ENCODE assay signal across 20 mouse cellular contexts in genomic region chr9:61677603-61678002, GRCm38 (mm10).
DNase-seq lines count a peak whose midpoint lies in the region; ATAC-seq and TF ChIP-seq lines count a peak whose summit lies in the region.
"Had no signal": no experiment of that assay in that cellular context is flagged by ENCODE, and none has a peak within 500 bp of the region (broad histone marks: within the 10 kb centered on the region; RNA-seq: fewer than 3 reads in every experiment).

No protein-coding gene starts in this region.

- no peak overlapping the region for H3K4me2 ChIP-seq in forebrain, embryonic 13.5 days
- no peak overlapping the region for H3K4me2 ChIP-seq in forebrain, embryonic 14.5 days (ENCODE audit: low read length)
- H3K4me2 ChIP-seq in forebrain, embryonic 16.5 days (ENCODE audit: low read length), result no peak overlapping the region
- no peak overlapping the region for H3K4me2 ChIP-seq in forebrain, embryonic 12.5 days
- H3K4me2 ChIP-seq: embryonic facial prominence, embryonic 13.5 days; embryonic facial prominence, embryonic 15.5 days had no signal

- no peak for TF ChIP-seq RAD21 in MEL (IDR thresholded peaks at IDR 0.05; ENCODE audit: low read depth, low read length)

- ATAC-seq in forebrain, embryonic 13.5 days, result no peak
- no peak for ATAC-seq in forebrain, embryonic 14.5 days
- no peak for ATAC-seq in forebrain, embryonic 16.5 days
- ATAC-seq in forebrain, embryonic 12.5 days (ENCODE audit: low FRiP score), result no peak

- H3K36me3 ChIP-seq in forebrain, embryonic 13.5 days (ENCODE audit: poor library complexity, severe bottlenecking), result no peaks in the 10 kb centered on the region
- no peaks in the 10 kb centered on the region for H3K36me3 ChIP-seq in forebrain, embryonic 14.5 days (ENCODE audit: control insufficient read depth, insufficient read depth, low read length)
- H3K36me3 ChIP-seq in forebrain, embryonic 16.5 days (ENCODE audit: control insufficient read depth, insufficient read depth), result no peaks in the 10 kb centered on the region
- H3K36me3 ChIP-seq in forebrain, embryonic 12.5 days (replicated peaks), result no peaks in the 10 kb centered on the region
- H3K36me3 ChIP-seq in MEL (ENCODE audit: control insufficient read depth in 1 of 2, insufficient read depth in 2 of 2, low read length in 2 of 2), result peaks cover 0 to 36% of the 10 kb centered on the region in 2 experiments; a peak in 2 of 4 replicates
- H3K36me3 ChIP-seq: embryonic facial prominence, embryonic 13.5 days; embryonic facial prominence, embryonic 15.5 days had no signal

- H3K9ac ChIP-seq in forebrain, embryonic 13.5 days, result no peak overlapping the region
- H3K9ac ChIP-seq in forebrain, embryonic 14.5 days (ENCODE audit: low read length), result no peak overlapping the region
- no peak overlapping the region for H3K9ac ChIP-seq in forebrain, embryonic 16.5 days (replicated peaks; ENCODE audit: low read depth, low read length)
- H3K9ac ChIP-seq in forebrain, embryonic 12.5 days, result no peak overlapping the region
- H3K9ac ChIP-seq in MEL (ENCODE audit: control insufficient read depth, low read depth, low read length, poor library complexity, severe bottlenecking), result no peak overlapping the region; the same call in 1 of the 2 replicates
- H3K9ac ChIP-seq: embryonic facial prominence, embryonic 13.5 days; embryonic facial prominence, embryonic 15.5 days had no signal

- no peaks in the 10 kb centered on the region for H3K9me3 ChIP-seq in forebrain, embryonic 13.5 days (replicated peaks)
- no peaks in the 10 kb centered on the region for H3K9me3 ChIP-seq in forebrain, embryonic 14.5 days (replicated peaks; ENCODE audit: control insufficient read depth, low read length)
- no peaks in the 10 kb centered on the region for H3K9me3 ChIP-seq in forebrain, embryonic 16.5 days (ENCODE audit: control insufficient read depth, low read length)
- H3K9me3 ChIP-seq in forebrain, embryonic 12.5 days, result no peaks in the 10 kb centered on the region
- no peaks in the 10 kb centered on the region for H3K9me3 ChIP-seq in MEL (replicated peaks; ENCODE audit: insufficient read depth, low read length)
- H3K9me3 ChIP-seq: embryonic facial prominence, embryonic 13.5 days; embryonic facial prominence, embryonic 15.5 days had no signal

- DNase-seq in forebrain, embryonic 14.5 days (ENCODE audit: low spot score), result no peak
- DNase-seq in MEL (ENCODE audit: low read depth, low spot score) (peak; percentile 78), MEL-GATA-1-ER (ENCODE audit: extremely low read depth, low read depth) (peak; percentile 50)
- DNase-seq in urinary bladder, postnatal 25 days (ENCODE audit: low spot score), result no peak
- no peak for DNase-seq in left cerebral cortex, postnatal 14 days (ENCODE audit: low spot score in 2 of 2)
- DNase-seq: adrenal gland, adult 2 months; adrenal gland, postnatal 10 days; adrenal gland, postnatal 25 days; cerebellum, adult 11 months; cerebellum, adult 18-20 months; cerebellum, adult 8-10 months; cerebellum, adult 9-11 months; embryo, embryonic 11 days; gastrocnemius, adult 2 months had no signal

- H3K4me3 ChIP-seq in forebrain, embryonic 13.5 days, result no peak overlapping the region
- H3K4me3 ChIP-seq in forebrain, embryonic 14.5 days (ENCODE audit: low read depth, low read length), result no peak overlapping the region
- H3K4me3 ChIP-seq in forebrain, embryonic 16.5 days (replicated peaks; ENCODE audit: low read length), result no peak overlapping the region
- no peak overlapping the region for H3K4me3 ChIP-seq in forebrain, embryonic 12.5 days (replicated peaks)
- H3K4me3 ChIP-seq in MEL (ENCODE audit: control insufficient read depth in 1 of 2, insufficient read depth in 1 of 2, low read depth in 2 of 2, low read length in 2 of 2), result no peak overlapping the region
- H3K4me3 ChIP-seq: embryonic facial prominence, embryonic 13.5 days; embryonic facial prominence, embryonic 15.5 days; erythroblast, embryonic 14.5 days; gastrocnemius, adult 2 months had no signal

- TF ChIP-seq POLR2A in MEL (IDR thresholded peaks at IDR 0.05; ENCODE audit: control insufficient read depth in 1 of 2, insufficient read depth in 1 of 2, low read depth in 1 of 2, low read length in 2 of 2, poor library complexity in 1 of 2), result peak in 1 of 2 experiments; percentile 29; a peak in 1 of 4 replicates

- intact Hi-C loops in left cerebral cortex, postnatal 14 days (cut with DNase I), result no loop called here

- H3K27me3 ChIP-seq in forebrain, embryonic 13.5 days, result no peaks in the 10 kb centered on the region
- H3K27me3 ChIP-seq in forebrain, embryonic 14.5 days (replicated peaks; ENCODE audit: control insufficient read depth, insufficient read depth, low read length), result no peaks in the 10 kb centered on the region
- H3K27me3 ChIP-seq in forebrain, embryonic 16.5 days (replicated peaks; ENCODE audit: control insufficient read depth, insufficient read depth, low read length), result no peaks in the 10 kb centered on the region
- peaks cover 5% of the 10 kb centered on the region; the same call in 1 of the 2 replicates for H3K27me3 ChIP-seq in forebrain, embryonic 12.5 days
- H3K27me3 ChIP-seq in MEL (ENCODE audit: control insufficient read depth in 1 of 2, insufficient read depth in 2 of 2, low read length in 2 of 2), result no peaks in the 10 kb centered on the region
- H3K27me3 ChIP-seq: embryonic facial prominence, embryonic 13.5 days had no signal

- no peak for TF ChIP-seq CTCF in MEL (IDR thresholded peaks at IDR 0.05 in 2 of 3, conservative IDR thresholded peaks at IDR 0.05 in 1 of 3; ENCODE audit: control insufficient read depth in 1 of 3, insufficient read depth in 1 of 3, low read depth in 2 of 3, low read length in 3 of 3, poor library complexity in 1 of 3, severe bottlenecking in 1 of 3)

- H3K79me2 ChIP-seq in MEL (ENCODE audit: control insufficient read depth, insufficient read depth, low read length, poor library complexity), result no peaks in the 10 kb centered on the region; the same call in 1 of the 2 replicates

- 0 out of 2 replicates have a peak overlapping the region, but pooled peaks have one; percentile 32 for H3K27ac ChIP-seq in forebrain, embryonic 13.5 days
- H3K27ac ChIP-seq in forebrain, embryonic 14.5 days (ENCODE audit: low read depth, low read length), result no peak overlapping the region
- H3K27ac ChIP-seq in forebrain, embryonic 16.5 days (ENCODE audit: low read length), result peak overlapping the region; percentile 5
- H3K27ac ChIP-seq in forebrain, embryonic 12.5 days, result no peak overlapping the region
- H3K27ac ChIP-seq in MEL (ENCODE audit: control insufficient read depth, low read depth, low read length), result peak overlapping the region; percentile 1
- H3K27ac ChIP-seq: embryonic facial prominence, embryonic 13.5 days; embryonic facial prominence, embryonic 15.5 days; gastrocnemius, adult 2 months had no signal

- 75% methylated on average over 3 of the region's 3 CpGs for WGBS in forebrain, embryonic 13.5 days
- WGBS in forebrain, embryonic 14.5 days, result 80% methylated on average over 3 of the region's 3 CpGs
- 70% methylated on average over 3 of the region's 3 CpGs for WGBS in forebrain, embryonic 16.5 days
- 77% methylated on average over 3 of the region's 3 CpGs for WGBS in forebrain, embryonic 12.5 days

- peak; percentile 53 to 62 for TF ChIP-seq EP300 in MEL (IDR thresholded peaks at IDR 0.05; ENCODE audit: low read depth in 1 of 2, low read length in 2 of 2)

- H3K4me1 ChIP-seq in forebrain, embryonic 13.5 days, result peaks cover 25% of the 10 kb centered on the region
- peaks cover 7% of the 10 kb centered on the region; the same call in 1 of the 2 replicates for H3K4me1 ChIP-seq in forebrain, embryonic 14.5 days (ENCODE audit: control insufficient read depth, insufficient read depth, low read length)
- H3K4me1 ChIP-seq in forebrain, embryonic 16.5 days (replicated peaks; ENCODE audit: control insufficient read depth, insufficient read depth, low read length), result peaks cover 20% of the 10 kb centered on the region
- H3K4me1 ChIP-seq in forebrain, embryonic 12.5 days, result peaks cover 31% of the 10 kb centered on the region
- peaks cover 25 to 51% of the 10 kb centered on the region in 2 experiments for H3K4me1 ChIP-seq in MEL (ENCODE audit: control insufficient read depth in 1 of 2, insufficient read depth in 2 of 2, low read length in 2 of 2)

TF ChIP-seq in MEL, 35 proteins besides CTCF, POLR2A, EP300 and RAD21:
- peak; percentile 39 for TF ChIP-seq GATA1 (IDR thresholded peaks at IDR 0.05; ENCODE audit: low read depth, low read length)
- TF ChIP-seq SMC3 (IDR thresholded peaks at IDR 0.05; ENCODE audit: low read depth, low read length), result 0 out of 2 replicates have a peak, but pooled peaks have one; percentile 10
- peak; percentile 42; the same call in 1 of the 2 replicates for TF ChIP-seq TAL1 (IDR thresholded peaks at IDR 0.05; ENCODE audit: low read length)
- no peak for TF ChIP-seq TCF12 (IDR thresholded peaks at IDR 0.05; ENCODE audit: low read depth, low read length)
- TF ChIP-seq MYC (IDR thresholded peaks at IDR 0.05; ENCODE audit: low read depth, low read length), result peak; percentile 76; the same call in 1 of the 2 replicates
- 0 out of 2 replicates have a peak, but pooled peaks have one; percentile 26 for TF ChIP-seq RCOR1 (IDR thresholded peaks at IDR 0.05; ENCODE audit: low read depth, low read length)
- 0 out of 2 replicates have a peak, but pooled peaks have one; percentile 18 for TF ChIP-seq JUND (IDR thresholded peaks at IDR 0.05; ENCODE audit: low read depth, low read length)
- TF ChIP-seq SIN3A (IDR thresholded peaks at IDR 0.05; ENCODE audit: low read length), result peak; percentile 22; the same call in 1 of the 2 replicates
- peak; percentile 54; the same call in 1 of the 2 replicates for TF ChIP-seq MAX (IDR thresholded peaks at IDR 0.05; ENCODE audit: low read length)
- TF ChIP-seq ETS1 (IDR thresholded peaks at IDR 0.05; ENCODE audit: low read depth, low read length), result peak; percentile 42; the same call in 1 of the 2 replicates
- TF ChIP-seq UBTF (IDR thresholded peaks at IDR 0.05; ENCODE audit: borderline replicate concordance, insufficient read depth, low read depth, low read length), result no peak

Comparison
In these comparisons a context has a peak if more than half of its experiments do, and no peak if none do; other contexts are left out.
1. H3K27ac ChIP-seq: peak in forebrain, embryonic 13.5 days (single experiment), forebrain, embryonic 16.5 days (single experiment) and MEL (single experiment); none in forebrain, embryonic 14.5 days (single experiment) and forebrain, embryonic 12.5 days (single experiment).
2. DNase-seq: peak in MEL (single experiment) and MEL-GATA-1-ER (single experiment); none in forebrain, embryonic 14.5 days (single experiment), urinary bladder, postnatal 25 days (single experiment) and left cerebral cortex, postnatal 14 days (0 of 2).